Mouse (Mus musculus) liver (tissue): Measurements from ENCODE around the gene Cadps2.

Source experiments
- DNase-seq: peaks from one replicate; pipeline ENCODE4 v3.0.0-alpha.2; 2020; ENCODE audit warnings: mixed read lengths

The Cadps2 gene

GRCm38 (mm10) chr6:23249616-23250287, 589.5 kb downstream of the Cadps2 start:
- no peak for DNase-seq

GRCm38 (mm10) chr6:23249053-23249401, 590.2 kb downstream of the Cadps2 start:
- DNase-seq: no peak

DNA sequence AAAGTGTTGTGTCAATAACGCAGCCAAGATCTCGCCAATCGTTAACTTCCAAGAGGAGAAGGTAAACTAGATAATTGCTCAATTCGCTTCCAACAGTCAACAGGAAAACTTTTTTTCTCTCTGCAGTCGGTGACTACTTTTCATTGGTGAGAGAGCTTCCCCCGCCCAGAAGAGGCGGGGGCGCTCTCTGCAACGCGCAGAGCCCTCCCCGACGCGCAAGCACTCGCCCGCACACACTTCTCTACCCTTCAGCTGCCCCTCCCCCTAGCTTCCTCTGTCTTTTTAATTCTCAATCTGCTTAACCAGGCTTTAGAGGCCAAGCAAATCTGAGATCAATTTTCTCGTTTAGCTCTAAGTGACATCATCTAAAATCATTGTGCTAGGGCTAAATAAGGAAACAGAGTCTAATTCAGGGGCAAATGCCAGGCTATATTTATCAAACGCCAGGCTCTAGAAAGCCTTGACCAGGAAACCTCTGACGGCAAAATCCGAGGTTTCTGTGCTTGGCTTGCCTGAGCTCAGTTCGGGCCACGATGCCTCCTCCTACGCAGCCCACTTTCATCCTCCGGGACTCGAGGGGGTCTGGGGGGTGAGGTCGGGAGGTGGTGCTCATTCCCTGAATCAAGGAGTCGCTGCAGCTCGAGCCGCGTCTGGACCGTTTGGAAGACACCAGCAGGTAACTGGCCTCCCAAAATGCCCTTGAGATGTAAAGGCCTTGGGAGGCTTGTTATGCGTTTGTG, 590.7 kb downstream of the Cadps2 start, which contains the start of gene Fezf1:
Fezf1 (minus strand) TSS at position 50 of the 740 bp plus-strand sequence.
- no peak for DNase-seq

- DNase-seq: no peak
Observed at GRCm38 (mm10) chr6:23247512-23248312, 591.5 kb downstream of the Cadps2 start.

DNA sequence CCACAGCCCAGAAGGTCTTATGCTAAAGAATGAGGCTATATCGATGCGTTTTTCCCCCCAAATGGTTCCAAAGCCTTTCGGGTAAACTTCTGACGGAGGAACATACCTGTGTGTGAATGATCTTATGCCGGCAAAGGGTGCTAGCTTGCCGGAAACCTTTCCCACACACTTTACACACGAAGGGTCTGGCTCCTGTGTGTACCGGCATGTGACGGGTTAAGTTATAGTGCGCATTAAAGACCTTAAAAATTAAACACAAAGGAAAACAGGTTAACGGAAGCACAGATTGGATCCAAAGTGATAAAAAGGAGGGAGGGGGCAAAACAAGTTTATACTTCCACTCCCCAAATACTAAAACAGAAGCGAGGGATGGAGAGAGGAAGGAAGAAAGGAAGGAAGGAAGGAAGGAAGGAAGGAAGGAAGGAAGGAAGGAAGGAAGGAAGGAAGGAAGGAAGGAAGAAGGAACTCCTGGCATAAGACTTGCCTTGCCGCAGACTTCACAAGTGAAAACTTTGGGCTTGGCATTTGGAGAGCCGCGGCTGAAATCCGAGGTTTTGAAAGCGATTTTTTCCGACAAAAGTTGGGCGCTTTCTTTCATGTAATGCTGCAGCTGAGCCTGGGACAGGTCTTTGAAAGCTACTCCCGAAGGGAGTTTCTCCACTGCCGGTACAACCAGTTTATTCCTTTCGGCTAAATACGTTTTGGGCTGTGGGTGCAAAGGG, 592.3 kb downstream of the Cadps2 start:
- no peak for DNase-seq

- no peak for DNase-seq
Observed at GRCm38 (mm10) chr6:23246061-23246789, 593.0 kb downstream of the Cadps2 start.

DNA sequence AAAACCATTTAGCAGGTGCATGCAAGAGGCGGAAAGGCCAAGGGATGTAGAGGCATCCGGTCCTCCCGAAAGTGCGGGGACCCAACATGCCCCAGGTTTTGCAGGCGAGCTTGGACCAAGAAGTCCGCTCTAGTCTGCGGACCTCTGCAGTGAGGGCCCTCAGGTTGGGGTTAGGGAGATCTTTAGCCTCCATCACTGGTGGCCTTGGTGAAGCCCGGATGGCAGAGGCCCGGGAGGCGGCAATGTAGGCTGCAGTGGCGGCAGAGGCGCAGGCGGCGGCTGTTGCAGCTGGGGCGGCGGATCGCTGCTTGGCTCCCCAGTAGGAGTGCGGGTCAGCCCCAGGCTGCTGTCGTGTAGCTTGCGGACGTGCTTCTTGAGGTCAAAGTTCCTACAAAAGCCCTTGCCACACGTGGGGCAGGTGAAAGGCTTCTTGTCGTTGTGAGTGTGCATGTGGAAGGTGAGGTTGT, 593.6 kb downstream of the Cadps2 start:
- DNase-seq: no peak

- no peak for DNase-seq
Observed at GRCm38 (mm10) chr6:23245121-23245520, 594.1 kb downstream of the Cadps2 start.

- DNase-seq: no peak
Observed at GRCm38 (mm10) chr6:23243821-23244760, 595.1 kb downstream of the Cadps2 start.
